Mouse (Mus musculus) liver, adult 10 weeks (tissue): ENCODE measurements around the gene Dhrs4. TPM values are rescaled to one million over a fixed set of nuclear protein-coding genes. Genes with fewer than 3 reads are reported as not detected.

Experiments used
- polyA plus RNA-seq: library from polyadenylated mRNA; stranded (reverse); fragments of 350-450 nt; fragmentation: Illumina TruSeq; extraction: RNeasy Lipid Tissue Mini Kit (QIAGEN cat#74804); gene quantifications from one replicate; pipeline ENCODE4 v1.2.3, GENCODE M21; 2014; ENCODE audit warnings: low read depth, low replicate concordance

The Dhrs4 gene
- 110 TPM for polyA plus RNA-seq

DNA sequence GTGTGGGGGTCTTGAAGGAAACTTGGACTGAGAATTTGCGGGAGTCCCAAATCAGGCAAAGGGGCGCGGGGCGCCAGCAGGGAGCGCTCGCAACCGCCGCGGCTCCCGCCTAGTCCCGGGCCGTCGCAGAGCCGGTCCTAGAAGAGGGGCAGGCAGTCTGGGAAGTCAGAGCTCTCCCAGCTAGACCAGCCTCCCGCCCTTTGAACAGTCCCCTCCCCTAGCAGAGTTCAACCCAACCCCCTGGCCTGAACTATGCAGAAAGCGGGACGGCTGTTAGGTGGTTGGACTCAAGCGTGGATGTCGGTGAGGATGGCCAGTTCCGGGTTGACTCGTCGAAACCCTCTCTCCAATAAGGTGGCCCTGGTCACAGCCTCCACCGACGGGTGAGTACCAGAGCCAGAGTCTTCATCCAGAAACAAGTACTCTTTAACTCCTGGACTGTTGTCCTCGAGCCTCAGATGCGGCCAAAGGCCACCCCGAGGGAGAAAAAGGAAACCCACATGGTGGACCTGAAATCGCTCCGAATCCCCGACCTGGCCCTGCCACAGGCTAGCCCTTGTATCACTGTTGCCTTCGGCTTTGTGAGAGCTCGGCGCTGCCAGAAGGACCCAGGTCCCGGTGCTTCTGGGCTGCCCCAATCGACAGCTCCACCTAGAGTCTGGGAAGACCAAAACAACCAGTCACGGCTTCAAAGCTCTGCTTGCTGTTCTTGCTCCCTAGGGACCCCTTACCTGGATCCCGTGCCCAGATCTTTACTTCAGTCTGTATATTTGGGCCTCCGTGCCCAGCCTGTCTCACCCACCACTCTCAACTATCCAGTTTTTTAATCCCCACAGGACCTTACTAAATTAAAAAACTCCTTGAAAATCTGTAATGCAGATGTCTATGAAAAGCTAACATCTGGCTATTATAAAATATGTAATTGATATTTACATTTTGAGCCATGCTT lies at the start of gene Dhrs4:
Gene Dhrs4, plus strand, starts transcription at position 108 of the 949 bp plus-strand sequence.

DNA sequence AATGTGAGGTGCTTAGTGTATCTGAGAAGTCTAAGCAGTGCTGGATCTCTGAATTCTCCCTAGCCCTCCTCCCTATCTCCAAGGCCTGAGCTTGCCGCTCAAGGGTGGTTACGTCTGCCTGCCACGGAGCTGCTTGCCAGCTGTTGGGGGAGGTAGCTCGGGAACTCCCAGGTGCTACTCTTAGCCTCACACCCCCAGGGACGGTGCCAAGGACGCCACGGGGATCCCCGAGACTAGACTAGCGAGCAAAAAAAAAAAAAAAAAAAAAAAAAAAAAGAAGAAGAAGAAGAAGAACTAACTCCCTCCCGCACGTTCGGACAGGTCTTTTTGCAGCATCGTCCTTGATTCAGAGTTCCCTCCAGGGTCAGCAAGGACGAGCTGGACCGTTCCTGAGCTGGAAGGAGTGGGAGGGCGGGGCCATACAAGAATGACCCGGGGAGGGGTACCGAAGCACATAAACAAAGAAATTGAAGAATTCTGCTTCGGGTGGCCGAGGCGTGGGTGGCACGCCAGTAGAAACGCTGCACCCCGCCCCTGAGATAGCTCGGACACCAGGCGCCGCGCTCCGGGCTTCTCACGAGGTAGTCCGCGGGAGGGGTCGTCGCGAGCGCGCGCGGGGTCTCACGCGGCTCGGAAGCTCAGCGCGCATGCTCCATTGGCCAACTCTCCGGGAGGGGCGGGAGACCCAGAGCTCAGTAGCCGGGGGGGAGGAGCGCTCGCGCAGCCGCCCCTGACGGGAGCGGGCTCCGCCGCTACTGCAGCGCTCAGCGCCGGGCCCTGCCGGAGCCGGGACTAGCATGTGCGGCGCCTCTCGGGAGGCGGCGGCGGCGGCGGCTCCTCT lies 12.0 kb downstream of the Dhrs4 start, which contains the start of gene Carmil3:
Gene Carmil3, plus strand, starts transcription at position 291 of the 841 bp plus-strand sequence.

GRCm38 (mm10) chr14:55510125-55510731 lies 31.7 kb downstream of the Dhrs4 start, which contains the start of gene Cpne6:
TSS of gene Cpne6 (plus strand) at chr14:55510445.

DNA sequence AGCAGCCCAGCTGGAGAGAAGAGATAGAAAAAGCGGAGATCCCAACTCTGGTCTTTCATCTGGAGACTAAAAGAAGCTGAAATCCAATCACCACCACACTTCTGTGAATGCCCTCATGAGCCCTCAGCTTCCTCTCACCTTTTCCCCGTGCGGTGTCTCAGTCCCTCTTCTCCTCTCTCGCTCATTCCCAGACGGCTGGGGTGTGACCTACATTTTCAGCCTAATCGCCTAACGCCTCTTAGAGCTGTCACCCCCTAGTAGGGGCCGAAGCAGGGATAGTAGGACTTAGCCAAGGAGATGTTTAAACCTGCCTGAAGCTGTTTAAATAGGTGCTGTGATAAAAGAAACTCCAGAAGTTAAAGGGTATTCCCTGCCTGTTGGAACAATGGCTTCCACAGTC lies 46.2 kb downstream of the Dhrs4 start, which contains the start of gene Nrl:
Gene Nrl, minus strand, starts transcription at position 197 of the 400 bp plus-strand sequence.

Other genes with a start within 250 kb of the Dhrs4 start
- not detected for gene Carmil3, start 11.9 kb downstream of the Dhrs4 start, polyA plus RNA-seq
- not detected for gene Cpne6, start 31.7 kb downstream of the Dhrs4 start, polyA plus RNA-seq
- gene Nrl, start 46.2 kb downstream of the Dhrs4 start, polyA plus RNA-seq = not detected
- 0.24 TPM for gene Pck2, start 61.5 kb downstream of the Dhrs4 start, polyA plus RNA-seq
- 82.7 TPM for gene Dcaf11, start 81.2 kb downstream of the Dhrs4 start, polyA plus RNA-seq
- not detected for gene A730061H03Rik, start 81.6 kb downstream of the Dhrs4 start, polyA plus RNA-seq
- 0.87 TPM for gene Fitm1, start 96.9 kb downstream of the Dhrs4 start, polyA plus RNA-seq
- 149 TPM for gene Psme1, start 99.4 kb downstream of the Dhrs4 start, polyA plus RNA-seq
- 9.1 TPM for gene Emc9, start 106.5 kb downstream of the Dhrs4 start, polyA plus RNA-seq
- 129 TPM for gene Psme2, start 112.4 kb downstream of the Dhrs4 start, polyA plus RNA-seq
- gene Rnf31, start 113.0 kb downstream of the Dhrs4 start, polyA plus RNA-seq = 3.8 TPM
- gene Irf9, start 124.8 kb downstream of the Dhrs4 start, polyA plus RNA-seq = 28.2 TPM
- gene Rec8, start 139.3 kb downstream of the Dhrs4 start, polyA plus RNA-seq = 0.24 TPM
- gene Ipo4, start 157.2 kb downstream of the Dhrs4 start, polyA plus RNA-seq = 5.0 TPM
- 0.66 TPM for gene Gm49378, start 159.1 kb downstream of the Dhrs4 start, polyA plus RNA-seq
- 26.3 TPM for gene Tm9sf1, start 165.0 kb downstream of the Dhrs4 start, polyA plus RNA-seq
- gene Tssk4, start 171.4 kb downstream of the Dhrs4 start, polyA plus RNA-seq = not detected
- gene Mdp1, start 181.8 kb downstream of the Dhrs4 start, polyA plus RNA-seq = 9.9 TPM
- gene Gmpr2, start 193.2 kb downstream of the Dhrs4 start, polyA plus RNA-seq = 16.3 TPM
- gene Nedd8, start 193.4 kb downstream of the Dhrs4 start, polyA plus RNA-seq = 75.4 TPM
- 4.1 TPM for gene Tinf2, start 203.1 kb downstream of the Dhrs4 start, polyA plus RNA-seq
- gene Tgm1, start 235.2 kb downstream of the Dhrs4 start, polyA plus RNA-seq = 0.66 TPM
- gene Rabggta, start 243.5 kb downstream of the Dhrs4 start, polyA plus RNA-seq = 1.4 TPM